Mouse (Mus musculus) left cerebral cortex, adult 2 months (tissue): Measurements from ENCODE around the gene Zfp712. TPM values are rescaled to one million over a fixed set of nuclear protein-coding genes. Genes with fewer than 3 reads are reported as not detected.

ENCODE experiments used
- DNase-seq, 2 experiments: peaks; one replicate each; pipeline ENCODE4 v3.0.0; 2021 to 2022; ENCODE audit warnings: low spot score in 2 of 2, mixed read lengths in 1 of 2; ENCODE audit errors: extremely low spot score in 1 of 2
- H3K27ac ChIP-seq: fragments of 200-600 bp; 2 replicates; pipeline ENCODE4 v1.8.1; 2022
- H3K4me3 ChIP-seq: fragments of 200-600 bp; 2 replicates; pipeline ENCODE4 v1.8.1; 2022
- CTCF ChIP-seq: fragments of 200-600 bp; IDR thresholded peaks from 2 replicates; pipeline ENCODE4 v1.8.1; 2022; ENCODE audit warnings: antibody characterized with exemption, mild to moderate bottlenecking, moderate library complexity
- intact Hi-C: fragments of 180-260 bp; cut with DNase I; formaldehyde crosslinking; loops from one replicate; pipeline ENCODE4 v1.15.1; 2025
- long read RNA-seq, 2 experiments: library from polyadenylated mRNA; stranded (forward); transcript quantifications; one replicate each; pipeline ENCODE4 v2.0.0; 2021; ENCODE audit warnings: borderline mapping rate in 2 of 2
- total RNA-seq, 2 experiments: library from RNA; stranded (reverse); gene quantifications; 2 replicates each; pipeline ENCODE4 v1.2.3; 2021

The Zfp712 gene
- 1 to 10 TPM; 4.3 to 4.7 TPM for total RNA-seq
- long read RNA-seq, experiment 1, transcript Zfp712-201 (4 exons, 3,968 nt), result major isoform, 8 of 8 reads
- long read RNA-seq, experiment 1, partial matches to known transcripts, result 0 of 8 reads
- long read RNA-seq, experiment 1, other reads (novel, unspliced or antisense), result 0 of 8 reads
- long read RNA-seq, experiment 2, partial matches to known transcripts, result 0 of 2 reads
- long read RNA-seq, experiment 2, other reads (novel, unspliced or antisense), result 0 of 2 reads

GRCm38 (mm10) chr13:67060786-67061358 lies at the start of gene Zfp712:
Zfp712 (minus strand) TSS chr13:67061170.
- H3K27ac ChIP-seq, result peak within 1 kb of the TSS; percentile 85
- peak within 1 kb of the TSS; percentile 56 for H3K4me3 ChIP-seq
- DNase-seq, result peak; percentile 88 to 93
- no peak; the same call in 1 of the 2 replicates for TF ChIP-seq CTCF
- intact Hi-C loops, result loop anchor here (1.0 to 2.0 kb wide), 2 partner anchors 20 to 68 kb away; no protein-coding TSS in a partner anchor

GRCm38 (mm10) chr13:67108821-67109206 lies 47.8 kb upstream of the Zfp712 start:
- H3K27ac ChIP-seq, result peak overlapping the region; percentile 29; the same call in 1 of the 2 replicates

GRCm38 (mm10) chr13:67108194-67108820 lies 47.3 kb upstream of the Zfp712 start, which contains the start of gene Gm28557:
Gm28557 (minus strand) TSS chr13:67108604.
- peak; percentile 87 to 92 for DNase-seq
- intact Hi-C loops, result loop anchor here (1.0 to 5.0 kb wide), 5 partner anchors 20 to 198 kb away; partner anchors contain the start of genes Rsl1 and Zfp457
- H3K4me3 ChIP-seq, result peak within 1 kb of the TSS; percentile 77
- peak; percentile 90 for TF ChIP-seq CTCF
- peak within 1 kb of the TSS; percentile 81 for H3K27ac ChIP-seq

More at GRCm38 (mm10) chr13:67108821-67109206, 47.8 kb upstream of the Zfp712 start:
- peak overlapping the region; percentile 77 for H3K4me3 ChIP-seq
- DNase-seq, result peak in 1 of 2 experiments; percentile 37
- peak; percentile 49 for TF ChIP-seq CTCF
- intact Hi-C loops, result loop anchor here (1.0 to 5.0 kb wide), 5 partner anchors 19 to 197 kb away; partner anchors contain the start of genes Rsl1 and Zfp457

GRCm38 (mm10) chr13:67107681-67108080 lies 46.7 kb upstream of the Zfp712 start:
- Histone ChIP-seq H3K27ac (peak overlapping the region; percentile 81; the same call in 1 of the 2 replicates), H3K4me3 (peak overlapping the region; percentile 77)
- no peak for DNase-seq
- no peak for TF ChIP-seq CTCF
- intact Hi-C loops, result loop anchor here (1.0 to 5.0 kb wide), 6 partner anchors 17 to 199 kb away; partner anchors contain the start of genes Rsl1 and Zfp457

GRCm38 (mm10) chr13:67097876-67098275 lies 36.9 kb upstream of the Zfp712 start, which contains the start of gene Zfp708:
Zfp708 (minus strand) TSS chr13:67097976.
- Histone ChIP-seq H3K4me3 (no peak within 1 kb of the TSS), H3K27ac (no peak within 1 kb of the TSS)
- DNase-seq, result no peak
- TF ChIP-seq CTCF, result no peak
- intact Hi-C loops, result no loop called here

- intact Hi-C loops, result loop anchor here (2.0 kb wide), 1 partner anchor 17 kb away; no protein-coding TSS in a partner anchor
- no peak overlapping the region for H3K4me3 ChIP-seq
- H3K27ac ChIP-seq, result no peak overlapping the region
- TF ChIP-seq CTCF, result no peak
- DNase-seq, result no peak
Observed at GRCm38 (mm10) chr13:67090154-67090553, 29.2 kb upstream of the Zfp712 start.

- no peak for TF ChIP-seq CTCF
- peak overlapping the region; percentile 80 for H3K27ac ChIP-seq
- intact Hi-C loops, result loop anchor here (1.0 to 5.0 kb wide), 3 partner anchors 21 to 150 kb away; partner anchors contain the start of genes Gm28557 and Zfp712
- DNase-seq, result no peak
- H3K4me3 ChIP-seq, result peak overlapping the region; percentile 54
Observed at GRCm38 (mm10) chr13:67081946-67082345, 21.0 kb upstream of the Zfp712 start.

GRCm38 (mm10) chr13:67081142-67081713 lies 20.3 kb upstream of the Zfp712 start:
- intact Hi-C loops, result loop anchor here (1.0 to 5.0 kb wide), 3 partner anchors 20 to 149 kb away; partner anchors contain the start of genes Gm28557 and Zfp712
- H3K27ac ChIP-seq, result peak overlapping the region; percentile 80
- no peak for TF ChIP-seq CTCF
- peak overlapping the region; percentile 54 for H3K4me3 ChIP-seq
- peak; percentile 53 to 66 for DNase-seq

GRCm38 (mm10) chr13:67077244-67077643 lies 16.3 kb upstream of the Zfp712 start:
- Histone ChIP-seq H3K27ac (no peak overlapping the region), H3K4me3 (no peak overlapping the region)
- no peak for DNase-seq
- intact Hi-C loops, result no loop called here
- TF ChIP-seq CTCF, result no peak

GRCm38 (mm10) chr13:67072786-67073185 lies 11.8 kb upstream of the Zfp712 start:
- H3K27ac ChIP-seq, result no peak overlapping the region
- H3K4me3 ChIP-seq, result no peak overlapping the region
- no peak for DNase-seq
- no peak for TF ChIP-seq CTCF
- intact Hi-C loops, result no loop called here

- no peak for TF ChIP-seq CTCF
- H3K27ac ChIP-seq, result no peak overlapping the region
- no peak overlapping the region for H3K4me3 ChIP-seq
- intact Hi-C loops, result no loop called here
- DNase-seq, result no peak
Observed at GRCm38 (mm10) chr13:67065386-67065785, 4.4 kb upstream of the Zfp712 start.
